Mouse (Mus musculus) T-cell, adult 2 months (primary cell): ENCODE results near the gene Ccdc77.
"Not testable (repeated sequence)": the region's sequence is repeated elsewhere in the genome, so short reads cannot be mapped to it uniquely, and the experiment has no call there.

Source experiments
- DNase-seq: peaks from one replicate; pipeline ENCODE4 v3.0.0; 2022; ENCODE audit warnings: low spot score

The Ccdc77 gene

DNA sequence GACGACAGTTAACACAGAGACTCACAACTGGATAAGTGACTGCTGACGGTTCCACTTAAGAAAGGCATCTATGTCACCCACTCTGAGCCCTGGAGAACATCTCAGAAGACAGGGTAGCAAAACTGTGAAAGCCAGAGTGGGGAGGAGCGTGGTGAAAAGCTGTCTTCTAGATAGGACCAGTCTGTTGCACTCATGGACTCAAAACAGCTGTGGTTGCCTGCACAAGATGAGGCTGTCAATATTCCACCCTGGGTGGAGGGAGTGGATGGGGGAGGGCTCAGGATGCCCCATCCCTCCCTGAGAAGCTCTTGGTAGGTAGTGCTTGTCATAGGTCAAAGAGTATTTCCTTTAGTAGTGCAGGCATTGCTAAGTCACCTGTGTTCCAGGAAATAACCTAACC is 54.4 kb downstream of the Ccdc77 start:
- no peak for DNase-seq

DNA sequence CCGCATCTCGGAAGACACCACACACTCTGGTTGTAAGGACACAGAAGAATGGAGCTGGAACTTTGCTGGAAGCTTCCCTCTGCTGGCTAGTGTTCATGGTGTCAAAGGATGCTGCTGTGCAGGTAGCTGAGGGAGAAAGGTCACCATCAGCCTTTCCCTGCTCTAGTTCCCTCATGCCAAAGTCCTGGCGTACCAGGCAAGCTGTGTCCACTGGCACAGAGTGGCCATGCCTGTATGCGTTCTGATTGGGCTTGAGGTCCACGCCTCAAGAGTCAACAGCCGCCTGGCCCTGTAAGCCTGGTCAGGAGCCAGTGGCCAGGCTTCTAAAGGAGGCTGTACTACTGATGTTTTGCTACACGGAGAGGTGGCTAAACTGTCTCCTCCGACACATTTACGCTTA is 54.8 kb downstream of the Ccdc77 start:
- no peak for DNase-seq

- no peak for DNase-seq
These were observed 57.1 kb downstream of the Ccdc77 start for GRCm38 (mm10) chr6:120306859-120307594.

- no peak for DNase-seq
These were observed 61.3 kb downstream of the Ccdc77 start for GRCm38 (mm10) chr6:120302755-120303316.

- DNase-seq = peak; percentile 37
These were observed 63.0 kb downstream of the Ccdc77 start for GRCm38 (mm10) chr6:120301137-120301536.

DNA sequence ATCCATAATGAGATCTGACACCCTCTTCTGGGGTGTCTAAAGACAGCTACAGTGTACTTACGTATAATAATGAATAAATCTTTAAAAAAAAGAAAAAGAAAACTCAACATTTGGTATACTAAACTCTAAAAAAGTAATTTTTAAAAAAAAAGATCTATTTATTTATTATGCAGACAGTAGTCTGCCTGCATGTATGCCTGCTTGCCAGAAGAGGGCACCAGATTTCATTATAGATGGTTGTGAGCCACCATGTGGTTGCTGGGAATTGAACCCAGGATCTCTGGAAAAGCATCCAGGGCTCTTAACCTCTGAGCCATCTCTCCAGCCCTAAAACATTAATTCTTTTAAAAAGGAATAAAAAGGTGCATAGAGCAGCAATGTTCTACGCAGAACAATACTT is 67.6 kb downstream of the Ccdc77 start:
- DNase-seq = not testable (repeated sequence)

GRCm38 (mm10) chr6:120294785-120295133 is 69.4 kb downstream of the Ccdc77 start:
- peak; percentile 35 for DNase-seq

DNA sequence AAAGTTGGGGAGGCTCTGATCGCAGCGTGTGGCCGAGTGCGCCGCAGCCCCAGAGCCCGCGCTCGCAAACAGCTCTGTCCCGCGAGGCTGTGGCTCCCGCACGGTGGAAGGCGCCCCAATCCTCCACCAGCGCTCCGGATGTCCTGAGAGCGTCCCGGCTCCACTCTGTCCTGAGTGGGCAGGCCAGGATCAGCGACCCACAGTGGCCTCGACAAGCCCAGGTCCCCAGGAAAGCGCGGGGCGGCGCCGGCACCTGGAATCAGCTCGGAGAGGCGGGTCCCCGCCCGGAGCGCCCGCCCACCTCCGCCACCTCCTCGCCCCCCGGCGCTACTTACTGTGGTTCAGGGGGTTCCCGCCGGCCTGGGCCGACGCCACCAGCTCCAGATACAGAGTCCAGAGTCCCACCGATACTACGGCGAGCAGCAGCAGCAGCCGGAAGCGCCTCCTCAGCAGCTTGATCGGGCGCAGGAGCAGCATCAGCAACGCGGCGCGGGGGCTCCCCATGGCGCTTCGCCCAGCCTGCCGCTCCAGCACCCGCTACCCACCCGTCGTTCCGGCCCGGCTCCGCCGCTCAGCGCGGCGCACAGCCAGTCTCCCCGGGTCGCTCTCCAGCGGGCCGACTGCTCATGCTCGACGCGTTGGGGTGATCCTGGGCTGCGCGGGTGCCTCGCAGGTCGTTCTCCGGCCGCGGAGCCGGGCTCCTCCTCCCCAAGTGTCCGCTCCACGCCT is 70.0 kb downstream of the Ccdc77 start, which contains the start of the genes D330020A13Rik and B4galnt3:
TSS of gene D330020A13Rik (plus strand) at position 309 of the 729 bp plus-strand sequence.
TSS of gene B4galnt3 (minus strand) at position 504 of the 729 bp plus-strand sequence.
- peak; percentile 52 for DNase-seq

- DNase-seq = no peak
These were observed 72.7 kb downstream of the Ccdc77 start for GRCm38 (mm10) chr6:120291396-120292009.

- no peak for DNase-seq
These were observed 74.7 kb downstream of the Ccdc77 start for GRCm38 (mm10) chr6:120289430-120289829.

DNA sequence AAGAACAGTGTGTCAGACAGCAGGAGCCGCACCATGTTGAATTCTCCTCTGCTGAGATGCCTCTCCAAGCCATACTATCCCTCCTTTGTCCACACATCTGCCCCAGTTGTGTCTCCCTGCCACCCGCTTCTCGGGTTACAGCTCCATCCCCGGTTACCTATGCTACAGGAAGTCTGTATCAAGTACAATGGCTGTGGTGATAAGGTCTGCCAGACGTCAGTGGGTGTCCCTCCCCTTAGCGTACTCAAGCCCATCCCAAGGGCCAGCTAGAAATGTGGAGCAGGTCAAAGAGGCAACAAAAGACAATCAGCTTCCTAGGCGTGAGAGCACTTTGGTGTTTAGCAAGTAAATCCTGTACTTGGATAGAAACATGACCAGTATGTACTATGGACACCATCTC is 75.6 kb downstream of the Ccdc77 start:
- no peak for DNase-seq

DNA sequence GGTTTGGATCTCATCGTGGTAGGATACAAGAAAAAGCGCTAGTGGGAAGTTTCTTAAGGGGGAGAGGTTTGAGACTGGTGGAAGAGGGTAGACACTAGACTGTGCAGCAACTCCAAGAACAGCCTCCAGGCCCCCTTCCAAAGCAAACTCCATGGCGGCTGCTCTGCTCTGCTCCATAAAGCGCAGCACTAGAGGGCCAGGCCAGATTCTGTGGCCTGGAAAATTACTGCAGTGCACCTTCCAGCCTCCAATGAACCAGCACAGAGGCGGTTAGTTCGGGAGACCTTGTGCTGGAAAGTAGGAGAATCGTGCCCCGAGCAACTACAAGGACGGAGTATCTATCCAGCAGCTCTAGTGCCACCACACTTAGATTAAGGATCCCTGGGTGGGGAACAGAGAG is 76.9 kb downstream of the Ccdc77 start:
- DNase-seq = no peak

GRCm38 (mm10) chr6:120276874-120277449 is 87.2 kb downstream of the Ccdc77 start:
- DNase-seq = no peak

GRCm38 (mm10) chr6:120275301-120275700 is 88.9 kb downstream of the Ccdc77 start:
- DNase-seq = no peak

GRCm38 (mm10) chr6:120274887-120275286 is 89.3 kb downstream of the Ccdc77 start:
- no peak for DNase-seq
